Mouse (Mus musculus): ENCODE results near the gene Olfr66.

- TF ChIP-seq POLR2A (IDR thresholded peaks at IDR 0.05; ENCODE audit: insufficient read length, low read depth) (no peak), CEBPB (IDR thresholded peaks at IDR 0.05; ENCODE audit: insufficient read depth, poor library complexity, severe bottlenecking) (no peak), MAX (IDR thresholded peaks at IDR 0.05; ENCODE audit: low read depth) (no peak), TCF12 (IDR thresholded peaks at IDR 0.05; ENCODE audit: insufficient read depth, poor library complexity, severe bottlenecking) (no peak)
These were observed at the start of gene Olfr66 for GRCm38 (mm10) chr7:103886152-103886551.

Data from myocyte (in vitro differentiated cells).